Mouse (Mus musculus) MEL (cell line): ENCODE measurements around the gene Inpp5a. TPM values are rescaled to one million over a fixed set of nuclear protein-coding genes. Genes with fewer than 3 reads are reported as not detected.
A peak's percentile ranks its signal among the peaks of the same experiment; 100 is the strongest.

Source experiments
- DNase-seq: peaks from one replicate; pipeline ENCODE4 v3.0.0; 2011; ENCODE audit warnings: low read depth, low spot score
- H3K27ac ChIP-seq: 2 replicates; pipeline ENCODE4 v1.5.1; 2012; ENCODE audit warnings: low read depth, mild to moderate bottlenecking, control low read depth, low read length, moderate library complexity; ENCODE audit not compliant: control insufficient read depth
- H3K27me3 ChIP-seq, 2 experiments: fragments of 150-350 bp in 1 of 2; sonication (generic) in 1 of 2; 2 replicates each; pipeline ENCODE4 v1.6.1; 2012; ENCODE audit warnings: low read length in 2 of 2, mild to moderate bottlenecking in 2 of 2, improper control_type of control experiment in 1 of 2, moderate library complexity in 1 of 2; ENCODE audit not compliant: insufficient read depth in 2 of 2, control insufficient read depth in 1 of 2
- H3K36me3 ChIP-seq, 2 experiments: 2 replicates each; pipeline ENCODE4 v1.6.1; 2012 to 2014; ENCODE audit warnings: low read length in 2 of 2, improper control_type of control experiment in 1 of 2, inconsistent platforms in 1 of 2, mild to moderate bottlenecking in 1 of 2; ENCODE audit not compliant: insufficient read depth in 2 of 2, control insufficient read depth in 1 of 2
- H3K4me1 ChIP-seq, 2 experiments: fragments of 150-350 bp in 1 of 2; sonication (generic) in 1 of 2; 2 replicates each; pipeline ENCODE4 v1.6.1; 2012; ENCODE audit warnings: low read length in 2 of 2, improper control_type of control experiment in 1 of 2, mild to moderate bottlenecking in 1 of 2; ENCODE audit not compliant: insufficient read depth in 2 of 2, control insufficient read depth in 1 of 2
- H3K4me3 ChIP-seq, 2 experiments: fragments of 150-350 bp in 1 of 2; sonication (generic) in 1 of 2; 2 replicates each; pipeline ENCODE4 v1.5.1; 2012; ENCODE audit warnings: low read depth in 2 of 2, low read length in 2 of 2, mild to moderate bottlenecking in 2 of 2, moderate library complexity in 2 of 2, control low read depth in 1 of 2, improper control_type of control experiment in 1 of 2; ENCODE audit not compliant: control insufficient read depth in 1 of 2, insufficient read depth in 1 of 2
- H3K79me2 ChIP-seq: 2 replicates; pipeline ENCODE4 v1.6.1; 2012; ENCODE audit warnings: mild to moderate bottlenecking, low read length, moderate library complexity; ENCODE audit not compliant: control insufficient read depth, poor library complexity, insufficient read depth
- H3K9ac ChIP-seq: 2 replicates; pipeline ENCODE4 v1.6.1; 2012; ENCODE audit warnings: low read depth, mild to moderate bottlenecking, control low read depth, low read length, moderate library complexity; ENCODE audit not compliant: control insufficient read depth, poor library complexity, severe bottlenecking
- H3K9me3 ChIP-seq: fragments of 150-350 bp; sonication (generic); replicated peaks from 2 replicates; pipeline ENCODE4 v1.6.1; 2012; ENCODE audit warnings: mild to moderate bottlenecking, low read length, improper control_type of control experiment, moderate library complexity; ENCODE audit not compliant: insufficient read depth
- CHD2 ChIP-seq: IDR thresholded peaks from 2 replicates; pipeline ENCODE4 v1.6.1; 2011; ENCODE audit warnings: low read length, improper control_type of control experiment
- E2F4 ChIP-seq: IDR thresholded peaks from 2 replicates; pipeline ENCODE4 v1.6.1; 2011; ENCODE audit warnings: low read depth, low read length, improper control_type of control experiment, borderline replicate concordance
- ELF1 ChIP-seq: IDR thresholded peaks from 2 replicates; pipeline ENCODE4 v1.6.1; 2014; ENCODE audit warnings: low read depth, mild to moderate bottlenecking, inconsistent platforms, low read length, improper control_type of control experiment, moderate library complexity
- EP300 ChIP-seq, 2 experiments: IDR thresholded peaks; 2 replicates each; pipeline ENCODE4 v1.6.1; 2011; ENCODE audit warnings: improper control_type of control experiment in 2 of 2, low read length in 2 of 2, low read depth in 1 of 2, mild to moderate bottlenecking in 1 of 2
- ETS1 ChIP-seq: IDR thresholded peaks from 2 replicates; pipeline ENCODE4 v1.6.1; 2012; ENCODE audit warnings: low read depth, mild to moderate bottlenecking, inconsistent platforms, low read length, improper control_type of control experiment, moderate library complexity
- HCFC1 ChIP-seq: IDR thresholded peaks from 2 replicates; pipeline ENCODE4 v1.6.1; 2012; ENCODE audit warnings: low read depth, mild to moderate bottlenecking, inconsistent platforms, low read length, improper control_type of control experiment, moderate library complexity
- JUND ChIP-seq: IDR thresholded peaks from 2 replicates; pipeline ENCODE4 v1.6.1; 2011; ENCODE audit warnings: low read depth, mild to moderate bottlenecking, improper control_type of control experiment, low read length
- KAT2A ChIP-seq: conservative IDR thresholded peaks from 2 replicates; pipeline ENCODE4 v1.6.1; 2012; ENCODE audit warnings: low read depth, low read length, improper control_type of control experiment, inconsistent platforms
- MAFK ChIP-seq: IDR thresholded peaks from 2 replicates; pipeline ENCODE4 v1.6.1; 2011; ENCODE audit warnings: low read depth, mild to moderate bottlenecking, low read length, improper control_type of control experiment, borderline replicate concordance
- MAZ ChIP-seq: IDR thresholded peaks from 2 replicates; pipeline ENCODE4 v1.6.1; 2012; ENCODE audit warnings: low read depth, mild to moderate bottlenecking, inconsistent platforms, low read length, improper control_type of control experiment
- MEF2A ChIP-seq: IDR thresholded peaks from 2 replicates; pipeline ENCODE4 v1.6.1; 2014; ENCODE audit warnings: low read depth, mild to moderate bottlenecking, inconsistent platforms, low read length, improper control_type of control experiment; ENCODE audit not compliant: poor library complexity, insufficient replicate concordance, severe bottlenecking; ENCODE audit errors: extremely low read depth
- MXI1 ChIP-seq: IDR thresholded peaks from 2 replicates; pipeline ENCODE4 v1.6.1; 2011; ENCODE audit warnings: mild to moderate bottlenecking, low read depth, low read length, improper control_type of control experiment
- NELFE ChIP-seq: IDR thresholded peaks from 2 replicates; pipeline ENCODE4 v1.6.1; 2011; ENCODE audit warnings: low read depth, low read length, improper control_type of control experiment
- POLR2AphosphoS2 ChIP-seq: IDR thresholded peaks from 2 replicates; pipeline ENCODE4 v1.6.1; 2011; ENCODE audit warnings: low read length, improper control_type of control experiment
- POLR2AphosphoS5 ChIP-seq: IDR thresholded peaks from 2 replicates; pipeline ENCODE4 v1.6.1; 2012; ENCODE audit warnings: low read depth, borderline replicate concordance, mild to moderate bottlenecking, inconsistent platforms, low read length, moderate library complexity, mixed read lengths
- RCOR1 ChIP-seq: IDR thresholded peaks from 2 replicates; pipeline ENCODE4 v1.6.1; 2012; ENCODE audit warnings: low read depth, mild to moderate bottlenecking, inconsistent platforms, low read length, improper control_type of control experiment
- SIN3A ChIP-seq: IDR thresholded peaks from 2 replicates; pipeline ENCODE4 v1.6.1; 2012; ENCODE audit warnings: low read length, improper control_type of control experiment, inconsistent platforms
- SMC3 ChIP-seq: IDR thresholded peaks from 2 replicates; pipeline ENCODE4 v1.6.1; 2011; ENCODE audit warnings: low read depth, low read length, improper control_type of control experiment
- TAL1 ChIP-seq: IDR thresholded peaks from 2 replicates; pipeline ENCODE4 v1.6.1; 2012; ENCODE audit warnings: mild to moderate bottlenecking, inconsistent platforms, low read length, moderate library complexity, mixed read lengths
- TBP ChIP-seq: IDR thresholded peaks from 2 replicates; pipeline ENCODE4 v1.8.0; 2011; ENCODE audit warnings: low read depth, low read length, improper control_type of control experiment
- TCF12 ChIP-seq: IDR thresholded peaks from 2 replicates; pipeline ENCODE4 v1.6.1; 2014; ENCODE audit warnings: low read depth, mild to moderate bottlenecking, inconsistent platforms, low read length, improper control_type of control experiment, moderate library complexity
- UBTF ChIP-seq: IDR thresholded peaks from 2 replicates; pipeline ENCODE4 v1.6.1; 2012; ENCODE audit warnings: low read depth, mild to moderate bottlenecking, inconsistent platforms, low read length, improper control_type of control experiment, moderate library complexity, borderline replicate concordance; ENCODE audit not compliant: insufficient read depth
- USF1 ChIP-seq: IDR thresholded peaks from 2 replicates; pipeline ENCODE4 v1.6.1; 2014; ENCODE audit warnings: low read depth, mild to moderate bottlenecking, inconsistent platforms, low read length, improper control_type of control experiment, moderate library complexity
- USF2 ChIP-seq, 2 experiments: IDR thresholded peaks; 2 replicates each; pipeline ENCODE4 v1.6.1; 2011 to 2012; ENCODE audit warnings: improper control_type of control experiment in 2 of 2, low read length in 2 of 2, borderline replicate concordance in 1 of 2, inconsistent platforms in 1 of 2, low read depth in 1 of 2, mild to moderate bottlenecking in 1 of 2; ENCODE audit not compliant: insufficient read depth in 1 of 2
- ZMIZ1 ChIP-seq: IDR thresholded peaks from 2 replicates; pipeline ENCODE4 v1.6.1; 2012; ENCODE audit warnings: low read depth, mild to moderate bottlenecking, inconsistent platforms, low read length, improper control_type of control experiment, moderate library complexity
- ZNF384 ChIP-seq: IDR thresholded peaks from 2 replicates; pipeline ENCODE4 v1.6.1; 2012; ENCODE audit warnings: low read depth, mild to moderate bottlenecking, inconsistent platforms, low read length, improper control_type of control experiment
- polyA plus RNA-seq, 2 experiments: library from polyadenylated mRNA; stranded (reverse) in 1 of 2; unstranded in 1 of 2; fragments of >175 nt in 1 of 2; fragments of >200 nt in 1 of 2; gene quantifications; 2 replicates each; pipeline versions ENCODE4 v1.2.1 to v1.2.4; 2012; ENCODE audit warnings: low replicate concordance in 2 of 2, low read depth in 1 of 2; ENCODE audit not compliant: insufficient read length in 2 of 2, insufficient read depth in 1 of 2, missing spikeins in 1 of 2
- total RNA-seq: library from RNA; depleted of rRNA; stranded (reverse); fragments of 300-350 nt; gene quantifications from 2 replicates; pipeline ENCODE4 v1.2.3, GENCODE M21; 2012

Gene Inpp5a
- total and polyA plus RNA-seq, 3 experiments, result 5.7 to 14.4 TPM; not detected in 1

GRCm38 (mm10) chr7:139399977-139400685, 11.2 kb downstream of the Inpp5a start:
- no peak for TF ChIP-seq CHD2
- no peak for TF ChIP-seq POLR2AphosphoS2
- TF ChIP-seq EP300 (IDR thresholded peaks at IDR 0.05; ENCODE audit: low read depth in 1 of 2, low read length in 2 of 2), result peak in 1 of 2 experiments; percentile 20; a peak in 1 of 4 replicates
- TF ChIP-seq TAL1, result no peak
- no peak for TF ChIP-seq RCOR1
- TF ChIP-seq ZNF384, result no peak
- no peak for TF ChIP-seq POLR2AphosphoS5
- TF ChIP-seq MEF2A, result no peak
- no peak for TF ChIP-seq E2F4
- TF ChIP-seq HCFC1, result no peak
- no peak for TF ChIP-seq NELFE
- TF ChIP-seq USF1, result peak; percentile 74
- TF ChIP-seq SIN3A, result peak; percentile 35; the same call in 1 of the 2 replicates
- no peak for TF ChIP-seq TCF12
- TF ChIP-seq ELF1, result peak; percentile 24; the same call in 1 of the 2 replicates
- TF ChIP-seq MAFK, result no peak
- TF ChIP-seq ZMIZ1, result no peak
- TF ChIP-seq KAT2A, result no peak
- no peak for TF ChIP-seq USF2 (IDR thresholded peaks at IDR 0.05; ENCODE audit: borderline replicate concordance in 1 of 2, insufficient read depth in 1 of 2, low read depth in 1 of 2, low read length in 2 of 2)
- TF ChIP-seq MAZ, result no peak
- 0 out of 2 replicates have a peak, but pooled peaks have one; percentile 13 for TF ChIP-seq ETS1
- TF ChIP-seq MXI1, result peak; percentile 65
- no peak for TF ChIP-seq TBP
- no peak for TF ChIP-seq SMC3
- TF ChIP-seq JUND, result no peak
- no peak for TF ChIP-seq UBTF
- TF ChIP-seq, all 39 proteins: peak for 6
- peak; percentile 66 for DNase-seq

More at GRCm38 (mm10) chr7:139399977-139400685, 11.2 kb downstream of the Inpp5a start:
- H3K79me2 ChIP-seq, result no peaks in the 10 kb centered on the region; the same call in 1 of the 2 replicates
- H3K9ac ChIP-seq, result no peak overlapping the region
- H3K9me3 ChIP-seq, result no peaks in the 10 kb centered on the region
- no peaks in the 10 kb centered on the region for H3K27me3 ChIP-seq
- peaks cover 22 to 47% of the 10 kb centered on the region in 2 experiments for H3K4me1 ChIP-seq
- H3K36me3 ChIP-seq, result peaks cover 0 to 32% of the 10 kb centered on the region in 2 experiments; a peak in 2 of 4 replicates
- no peak overlapping the region for H3K4me3 ChIP-seq
- H3K27ac ChIP-seq, result peak overlapping the region; percentile 67
